Mouse (Mus musculus) liver, embryonic 13.5 days (tissue): ENCODE data around the gene Rab8b. TPM values are rescaled to one million over a fixed set of nuclear protein-coding genes. Genes with fewer than 3 reads are reported as not detected.
"Not testable (repeated sequence)": the region's sequence is repeated elsewhere in the genome, so short reads cannot be mapped to it uniquely, and the experiment has no call there.

Experiments used
- ATAC-seq: fragments of 200-750 bp; cut with Nextera tagmentation; 2 replicates; pipeline ENCODE4 v1.8.0; 2017; ENCODE audit warnings: low read depth, mild to moderate bottlenecking, moderate number of reproducible peaks, moderate library complexity
- DNase-seq: peaks from one replicate; pipeline ENCODE4 v3.0.0; 2022
- H3K27ac ChIP-seq: fragments of 300-500 bp; sonication (generic); 2 replicates; pipeline ENCODE4 v1.5.1; 2015; ENCODE audit warnings: moderate library complexity, mild to moderate bottlenecking, inconsistent platforms
- H3K27me3 ChIP-seq: fragments of 300-500 bp; sonication (generic); 2 replicates; pipeline ENCODE4 v1.6.1; 2015; ENCODE audit warnings: mild to moderate bottlenecking, inconsistent platforms
- H3K36me3 ChIP-seq: fragments of 300-500 bp; sonication (generic); 2 replicates; pipeline ENCODE4 v1.6.1; 2015; ENCODE audit warnings: mild to moderate bottlenecking, inconsistent platforms
- H3K4me1 ChIP-seq: fragments of 300-500 bp; sonication (generic); replicated peaks from 2 replicates; pipeline ENCODE4 v1.6.1; 2015; ENCODE audit warnings: inconsistent platforms
- H3K4me2 ChIP-seq: fragments of 300-500 bp; sonication (generic); 2 replicates; pipeline ENCODE4 v1.6.1; 2015; ENCODE audit warnings: inconsistent platforms, mild to moderate bottlenecking, moderate library complexity
- H3K4me3 ChIP-seq: fragments of 300-500 bp; sonication (generic); replicated peaks from 2 replicates; pipeline ENCODE4 v1.5.1; 2015; ENCODE audit warnings: mild to moderate bottlenecking, inconsistent platforms
- H3K9ac ChIP-seq: fragments of 300-500 bp; sonication (generic); 2 replicates; pipeline ENCODE4 v1.6.1; 2015; ENCODE audit warnings: mild to moderate bottlenecking, inconsistent platforms
- H3K9me3 ChIP-seq: fragments of 300-500 bp; sonication (generic); replicated peaks from 2 replicates; pipeline ENCODE4 v1.6.1; 2016; ENCODE audit warnings: inconsistent platforms
- WGBS: fragments of 180-500 bp; shearing (Covaris S2); methylation state at CpG from one replicate; pipeline ENCODE4 v1.1.7; 2015; ENCODE audit not compliant: insufficient replicate concordance; 5-methylcytosine and 5-hydroxymethylcytosine counted together
- polyA plus RNA-seq: library from polyadenylated mRNA; unstranded; fragments of >200 nt; fragmentation: Nextera tagmentation; extraction: Ambion mirVana; gene quantifications from 2 replicates; pipeline ENCODE4 v1.2.1, GENCODE M21; 2015

The Rab8b gene
- polyA plus RNA-seq, 1 experiment from 2014 or later: 30.9 TPM

DNA sequence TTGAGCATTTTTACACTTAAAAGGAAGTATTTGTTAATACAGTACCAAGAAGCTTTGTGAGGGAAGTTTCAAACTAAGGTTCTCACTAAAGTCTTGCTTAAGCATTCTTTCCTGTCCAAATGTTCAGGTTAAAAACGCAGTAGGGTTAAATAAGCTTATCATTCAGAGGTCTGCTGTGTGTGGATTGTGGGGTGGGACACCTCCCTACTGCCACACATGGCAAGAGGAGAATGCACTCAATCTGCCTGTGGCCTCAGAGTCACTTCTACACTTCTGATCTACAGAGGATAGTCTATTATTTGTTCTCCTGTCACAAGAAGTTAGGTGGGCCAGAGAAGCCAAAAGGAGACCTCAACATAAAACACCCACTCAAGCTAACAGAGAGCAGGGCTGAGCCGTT lies 20.4 kb downstream of the Rab8b start:
- peak; percentile 65 for ATAC-seq
- 36% methylated on average over 2 of the region's 2 CpGs for WGBS
- Histone ChIP-seq H3K27ac (peak overlapping the region; percentile 80), H3K4me3 (no peak overlapping the region), H3K27me3 (no peaks in the 10 kb centered on the region), H3K4me2 (peak overlapping the region; percentile 23), H3K9me3 (no peaks in the 10 kb centered on the region), H3K36me3 (peaks cover 28% of the 10 kb centered on the region), H3K4me1 (peaks cover 78% of the 10 kb centered on the region), H3K9ac (peak overlapping the region; percentile 30)
- peak; percentile 37 for DNase-seq

DNA sequence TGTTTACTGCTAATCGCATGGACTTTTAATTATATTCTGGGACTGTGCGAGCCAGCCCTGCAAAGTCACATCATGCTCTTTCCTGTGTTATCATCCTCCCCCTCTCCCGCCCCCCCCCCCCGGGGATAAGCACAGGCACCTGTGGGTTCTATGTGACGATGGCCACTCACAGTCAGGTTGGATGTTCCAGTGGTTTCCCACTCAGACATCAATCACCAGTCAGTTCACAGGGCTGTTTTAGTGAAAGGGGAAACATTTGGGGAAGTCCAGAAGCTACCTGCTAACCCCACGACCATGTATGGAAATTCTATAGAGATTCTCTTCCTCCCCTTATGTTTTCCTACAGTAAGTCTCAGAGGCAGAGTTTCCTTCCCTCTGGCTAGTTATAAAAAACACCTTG lies 21.6 kb downstream of the Rab8b start:
- H3K9me3 ChIP-seq: no peaks in the 10 kb centered on the region
- WGBS: 45% methylated on average over 6 of the region's 6 CpGs
- no peak overlapping the region for H3K4me3 ChIP-seq
- H3K36me3 ChIP-seq: peaks cover 19% of the 10 kb centered on the region
- peak overlapping the region; percentile 37; the same call in 1 of the 2 replicates for H3K9ac ChIP-seq
- no peak for DNase-seq
- H3K27ac ChIP-seq: peak overlapping the region; percentile 94
- peaks cover 73% of the 10 kb centered on the region for H3K4me1 ChIP-seq
- 0 out of 2 replicates have a peak overlapping the region, but pooled peaks have one; percentile 63 for H3K4me2 ChIP-seq
- no peaks in the 10 kb centered on the region for H3K27me3 ChIP-seq
- no peak for ATAC-seq

DNA sequence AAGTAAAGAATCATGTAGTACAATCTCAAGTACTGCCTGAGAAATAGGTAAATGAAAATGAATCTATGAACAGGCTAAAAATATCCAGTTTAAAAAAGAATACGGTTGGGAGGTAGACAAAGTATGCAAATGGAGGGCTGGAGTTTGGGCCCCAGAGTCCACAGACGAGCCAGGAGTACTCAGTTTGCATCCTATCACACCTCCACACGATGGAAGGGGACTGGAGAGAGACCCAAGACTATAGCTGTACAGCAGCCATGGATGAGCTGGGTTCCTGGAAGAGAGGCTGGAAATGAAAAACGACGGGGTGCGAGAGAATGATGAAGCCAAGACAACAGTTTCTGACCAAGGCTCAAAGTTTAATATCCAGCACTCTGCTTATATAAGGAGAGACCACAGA lies 22.5 kb downstream of the Rab8b start:
- 69% methylated on average over 6 of the region's 6 CpGs for WGBS

DNA sequence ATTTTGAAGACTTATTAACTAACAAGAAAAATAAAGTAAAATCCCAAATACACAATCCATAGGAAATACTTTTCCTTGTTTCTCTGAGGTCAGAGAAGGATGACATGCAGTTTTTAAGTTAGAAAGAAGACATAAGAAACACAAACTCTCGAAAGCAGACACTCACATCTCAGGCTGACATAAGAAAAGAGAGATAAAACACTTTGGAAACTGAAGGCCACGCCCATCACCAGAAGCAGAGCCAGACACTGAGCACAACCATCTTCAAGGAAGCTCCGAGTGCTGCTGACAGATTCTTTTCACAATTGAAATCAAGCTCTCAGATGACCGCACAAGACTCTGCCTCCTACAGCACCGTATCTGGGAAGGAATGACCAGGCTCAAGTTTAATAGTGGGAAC lies 23.5 kb downstream of the Rab8b start:
- 16% methylated on average over 5 of the region's 5 CpGs for WGBS
- H3K4me2 ChIP-seq: peak overlapping the region; percentile 63
- peaks cover 5% of the 10 kb centered on the region; the same call in 1 of the 2 replicates for H3K36me3 ChIP-seq
- peak overlapping the region; percentile 52; the same call in 1 of the 2 replicates for H3K9ac ChIP-seq
- H3K4me1 ChIP-seq: peaks cover 67% of the 10 kb centered on the region
- DNase-seq: peak; percentile 75
- H3K27me3 ChIP-seq: no peaks in the 10 kb centered on the region
- peak overlapping the region; percentile 94 for H3K27ac ChIP-seq
- H3K4me3 ChIP-seq: peak overlapping the region; percentile 18; the same call in 1 of the 2 replicates
- H3K9me3 ChIP-seq: no peaks in the 10 kb centered on the region
- peak; percentile 77 for ATAC-seq

More for the DNA sequence above, 22.5 kb downstream of the Rab8b start:
- DNase-seq: no peak
- peaks cover 72% of the 10 kb centered on the region for H3K4me1 ChIP-seq
- H3K9me3 ChIP-seq: no peaks in the 10 kb centered on the region
- peaks cover 11% of the 10 kb centered on the region for H3K36me3 ChIP-seq
- no peaks in the 10 kb centered on the region for H3K27me3 ChIP-seq
- no peak for ATAC-seq
- peak overlapping the region; percentile 37 for H3K9ac ChIP-seq
- peak overlapping the region; percentile 94 for H3K27ac ChIP-seq
- H3K4me2 ChIP-seq: peak overlapping the region; percentile 63
- H3K4me3 ChIP-seq: no peak overlapping the region

DNA sequence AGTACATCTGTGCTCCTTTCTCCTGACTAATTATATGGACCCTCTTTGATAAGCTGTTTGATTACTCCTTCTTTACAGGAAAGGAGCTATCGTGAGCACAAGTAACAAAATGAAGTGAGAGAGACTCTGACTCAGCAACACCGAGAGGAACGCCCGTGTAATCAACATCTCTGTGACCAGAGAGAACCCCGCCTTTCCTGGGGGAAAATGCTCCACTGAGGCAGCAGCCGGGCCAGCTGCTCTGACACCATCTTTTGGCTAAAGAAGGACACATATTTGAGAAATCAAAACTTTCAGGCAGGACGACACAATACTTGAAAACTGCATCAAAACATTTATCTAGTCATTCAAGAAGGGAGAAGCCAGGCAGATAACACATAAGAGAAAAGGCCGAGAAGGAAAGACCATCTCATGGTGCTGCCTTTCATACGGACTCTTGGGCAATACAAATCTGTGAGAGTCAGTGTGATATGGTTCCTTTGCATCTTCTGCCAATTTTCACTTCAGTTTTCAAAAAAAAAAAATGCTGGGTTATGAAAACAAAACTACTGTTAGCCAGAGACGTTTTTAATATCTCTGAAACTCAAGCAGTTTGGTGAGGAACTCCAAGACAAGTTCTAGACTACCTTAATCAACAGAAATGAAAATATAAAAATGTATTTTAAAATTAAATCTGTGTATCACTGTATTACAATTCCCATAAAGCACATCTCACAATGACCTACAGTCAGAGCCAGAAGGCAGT lies 24.3 kb downstream of the Rab8b start:
- Histone ChIP-seq H3K27me3 (no peaks in the 10 kb centered on the region), H3K4me3 (peak overlapping the region; percentile 33), H3K36me3 (peaks cover 5% of the 10 kb centered on the region; the same call in 1 of the 2 replicates), H3K27ac (peak overlapping the region; percentile 94), H3K9ac (peak overlapping the region; percentile 57), H3K9me3 (no peaks in the 10 kb centered on the region), H3K4me1 (peaks cover 74% of the 10 kb centered on the region), H3K4me2 (peak overlapping the region; percentile 63)
- DNase-seq (peak; percentile 78), ATAC-seq (peak; percentile 87)
- WGBS: 15% methylated on average over 10 of the region's 10 CpGs

DNA sequence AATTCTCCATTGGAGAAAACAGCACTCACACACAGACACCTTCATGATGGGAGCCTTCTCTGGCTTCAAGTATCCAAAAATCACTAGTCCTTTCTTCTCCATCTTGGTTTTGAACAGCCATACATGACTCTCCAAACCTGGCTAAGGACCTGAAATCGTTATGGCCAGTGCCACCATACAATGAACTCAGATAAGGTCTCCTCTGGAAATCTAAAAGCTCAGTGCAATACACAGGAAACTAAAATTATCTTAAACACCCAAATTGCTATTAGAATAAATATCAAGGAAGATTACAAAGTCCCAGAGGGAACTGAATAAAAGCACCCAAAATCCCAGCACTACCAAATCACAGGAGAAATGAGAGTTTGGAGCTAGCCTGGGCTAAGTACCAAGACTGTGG lies 25.1 kb downstream of the Rab8b start:
- 39% methylated on average over 1 of the region's 1 CpGs for WGBS
- ATAC-seq (no peak), DNase-seq (no peak)
- no peaks in the 10 kb centered on the region for H3K27me3 ChIP-seq
- H3K4me1 ChIP-seq: peaks cover 72% of the 10 kb centered on the region
- H3K27ac ChIP-seq: peak overlapping the region; percentile 94
- peak overlapping the region; percentile 33 for H3K4me3 ChIP-seq
- H3K4me2 ChIP-seq: peak overlapping the region; percentile 63
- H3K9ac ChIP-seq: peak overlapping the region; percentile 42; the same call in 1 of the 2 replicates
- H3K36me3 ChIP-seq: peaks cover 5% of the 10 kb centered on the region; the same call in 1 of the 2 replicates
- no peaks in the 10 kb centered on the region for H3K9me3 ChIP-seq

DNA sequence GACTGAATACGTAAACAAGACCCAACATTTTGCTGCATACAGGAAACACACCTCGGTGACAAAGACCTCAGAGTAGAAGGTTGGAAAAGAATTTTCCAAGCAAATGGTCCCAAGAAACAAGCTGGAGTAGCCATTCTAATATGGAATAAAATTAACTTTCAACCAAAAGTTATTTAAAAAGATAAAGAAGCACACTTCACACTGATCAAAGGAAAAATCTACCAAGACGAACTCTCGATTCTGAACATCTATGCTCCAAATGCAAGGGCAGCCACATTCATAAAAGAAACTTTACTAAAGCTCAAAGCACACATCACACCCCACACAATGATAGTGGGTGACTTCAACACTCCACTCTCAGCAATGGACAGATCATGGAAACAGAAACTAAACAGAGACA lies 27.0 kb downstream of the Rab8b start:
- ATAC-seq: not testable (repeated sequence)

DNA sequence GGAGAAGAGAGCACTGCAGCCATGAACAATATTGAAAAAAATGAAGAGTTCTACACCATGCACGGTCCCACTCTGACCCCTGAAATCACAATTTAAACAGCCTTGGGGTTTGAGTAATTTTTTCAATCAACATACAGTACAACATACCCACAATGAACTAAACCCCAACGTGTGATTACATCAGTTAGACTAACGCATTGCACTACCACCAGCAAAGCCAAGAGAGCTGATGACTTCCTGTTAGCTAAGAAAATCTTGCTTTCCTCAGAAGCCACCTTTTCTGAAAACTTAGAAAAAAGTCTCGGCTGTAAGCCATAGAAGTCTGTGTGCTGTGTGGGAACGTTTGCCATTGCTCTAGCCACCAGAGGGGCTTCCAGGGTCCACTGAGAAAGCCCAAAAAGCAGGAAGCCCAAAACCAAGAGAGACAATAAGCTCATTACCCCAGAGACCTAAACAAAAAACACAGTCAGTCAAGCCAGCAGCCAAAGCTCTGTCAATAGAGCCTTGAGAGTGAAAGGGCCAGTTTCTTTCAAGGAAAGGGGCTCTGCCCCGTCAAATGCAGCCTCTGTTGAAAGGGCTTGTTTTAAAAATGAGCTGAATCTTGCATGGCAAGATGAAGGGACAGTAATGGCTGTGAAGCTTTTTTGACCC lies 31.4 kb downstream of the Rab8b start:
- WGBS: 45% methylated on average over 6 of the region's 6 CpGs
- no peaks in the 10 kb centered on the region for H3K9me3 ChIP-seq
- H3K4me1 ChIP-seq: peaks cover 69% of the 10 kb centered on the region
- no peaks in the 10 kb centered on the region for H3K36me3 ChIP-seq
- H3K27me3 ChIP-seq: no peaks in the 10 kb centered on the region
- H3K27ac ChIP-seq: no peak overlapping the region
- no peak for ATAC-seq
- H3K4me2 ChIP-seq: no peak overlapping the region
- H3K4me3 ChIP-seq: no peak overlapping the region
- H3K9ac ChIP-seq: no peak overlapping the region
- no peak for DNase-seq

More for the DNA sequence above, 27.0 kb downstream of the Rab8b start:
- WGBS: 96% methylated on average over 4 of the region's 4 CpGs
- H3K9me3 ChIP-seq, DNase-seq, H3K4me2 ChIP-seq, H3K27ac ChIP-seq, H3K9ac ChIP-seq, H3K27me3 ChIP-seq, H3K36me3 ChIP-seq, H3K4me3 ChIP-seq: not testable (repeated sequence)
- H3K4me1 ChIP-seq: peaks cover 71% of the 10 kb centered on the region

DNA sequence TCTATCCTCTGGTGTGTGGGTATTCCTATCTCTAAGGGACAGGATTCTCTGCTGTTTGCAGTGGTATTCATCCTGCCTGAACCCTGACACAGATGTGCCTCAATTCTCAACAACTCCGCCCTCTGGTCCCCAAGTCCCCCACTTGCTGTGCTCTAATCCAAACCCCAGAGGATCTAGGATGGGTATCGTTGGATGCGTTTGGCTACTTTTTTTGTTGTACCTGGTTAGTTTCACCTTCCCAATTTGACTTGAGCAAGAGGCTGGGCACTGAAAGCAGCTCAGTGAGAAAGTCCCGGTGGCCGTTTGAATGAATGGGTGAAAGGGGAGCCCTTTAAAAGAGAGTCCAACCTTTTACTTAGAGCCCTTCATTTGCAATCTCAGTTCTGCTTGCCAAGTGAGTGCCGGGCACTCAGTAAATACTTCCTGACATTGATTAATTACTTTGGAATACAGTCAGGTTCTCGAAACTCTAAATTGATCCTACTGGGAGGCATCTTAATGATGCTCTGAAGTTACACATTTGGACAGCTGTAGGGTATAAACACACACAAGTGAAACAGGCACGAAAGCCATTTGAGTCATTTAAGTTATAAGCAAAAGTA lies 32.1 kb downstream of the Rab8b start:
- Histone ChIP-seq H3K4me3 (no peak overlapping the region), H3K9me3 (no peaks in the 10 kb centered on the region), H3K27ac (peak overlapping the region; percentile 53), H3K9ac (0 out of 2 replicates have a peak overlapping the region, but pooled peaks have one; percentile 44), H3K36me3 (0 out of 2 replicates have a peak, but pooled peaks cover 2% of the 10 kb centered on the region), H3K27me3 (no peaks in the 10 kb centered on the region), H3K4me2 (no peak overlapping the region), H3K4me1 (peaks cover 76% of the 10 kb centered on the region)
- 71% methylated on average over 8 of the region's 8 CpGs for WGBS
- ATAC-seq (no peak), DNase-seq (no peak)

DNA sequence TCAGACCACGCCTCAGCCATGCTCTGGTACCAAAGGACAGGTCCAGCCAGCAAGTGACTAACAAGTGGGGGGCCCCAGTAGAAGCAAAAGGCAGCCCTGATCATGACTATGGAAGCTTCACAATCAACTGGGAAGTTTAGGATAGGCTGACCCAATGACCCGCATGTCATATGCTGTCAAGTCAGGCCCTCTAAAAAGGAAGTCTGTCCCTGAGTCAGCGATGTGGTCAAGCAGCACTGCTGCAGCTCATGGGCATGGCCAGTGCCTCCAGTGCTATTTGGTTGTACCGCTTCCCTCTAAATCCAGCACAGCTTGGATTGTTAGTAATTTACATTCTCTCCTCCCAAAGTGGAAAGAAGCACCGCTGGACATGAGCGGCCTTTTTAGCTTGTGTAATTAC lies 32.7 kb downstream of the Rab8b start:
- peak; percentile 13 for DNase-seq
- peak; percentile 25; the same call in 1 of the 2 replicates for ATAC-seq
- Histone ChIP-seq H3K4me1 (peaks cover 82% of the 10 kb centered on the region), H3K9me3 (no peaks in the 10 kb centered on the region), H3K4me3 (no peak overlapping the region), H3K36me3 (0 out of 2 replicates have a peak, but pooled peaks cover 3% of the 10 kb centered on the region), H3K4me2 (0 out of 2 replicates have a peak overlapping the region, but pooled peaks have one; percentile 5), H3K9ac (no peak overlapping the region), H3K27me3 (no peaks in the 10 kb centered on the region), H3K27ac (peak overlapping the region; percentile 53)
- WGBS: 59% methylated on average over 6 of the region's 6 CpGs

DNA sequence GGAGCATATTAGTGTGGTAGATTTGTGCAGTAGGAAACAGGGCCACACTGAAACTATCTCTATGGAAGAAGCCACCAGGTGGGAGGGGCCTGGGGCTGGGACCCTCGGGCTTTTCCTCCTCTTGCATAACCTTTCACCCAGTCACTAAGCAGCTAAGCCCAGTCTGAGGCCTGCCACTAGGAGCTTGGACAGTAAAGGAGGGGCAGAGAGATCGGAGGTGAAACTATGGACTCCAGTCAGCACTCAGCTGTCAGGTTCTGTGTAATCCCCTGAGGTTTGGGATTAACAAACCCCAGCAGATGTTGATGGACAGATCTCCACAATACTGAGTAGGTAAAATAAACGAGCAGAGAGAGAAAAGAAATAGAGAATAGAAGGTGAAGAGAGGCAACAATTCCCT lies 33.1 kb downstream of the Rab8b start:
- no peaks in the 10 kb centered on the region for H3K27me3 ChIP-seq
- no peaks in the 10 kb centered on the region for H3K9me3 ChIP-seq
- H3K27ac ChIP-seq: peak overlapping the region; percentile 53
- no peak overlapping the region for H3K4me3 ChIP-seq
- H3K4me2 ChIP-seq: 0 out of 2 replicates have a peak overlapping the region, but pooled peaks have one; percentile 5
- ATAC-seq: 0 out of 2 replicates have a peak, but pooled peaks have one; percentile 32
- WGBS: 30% methylated on average over 3 of the region's 3 CpGs
- H3K36me3 ChIP-seq: 0 out of 2 replicates have a peak, but pooled peaks cover 3% of the 10 kb centered on the region
- DNase-seq: no peak
- H3K4me1 ChIP-seq: peaks cover 84% of the 10 kb centered on the region
- 0 out of 2 replicates have a peak overlapping the region, but pooled peaks have one; percentile 7 for H3K9ac ChIP-seq
